Mouse (Mus musculus) heart, adult 2 months (tissue): ENCODE measurements around the gene Gm42715. TPM values are rescaled to one million over a fixed set of nuclear protein-coding genes. Genes with fewer than 3 reads are reported as not detected.
A peak's percentile ranks its signal among the peaks of the same experiment; 100 is the strongest.

Experiments
- DNase-seq, 2 experiments: peaks; one replicate each; pipeline ENCODE4 v3.0.0; 2021
- H3K27ac ChIP-seq: fragments of 200-600 bp; 2 replicates; pipeline ENCODE4 v1.8.1; 2022
- H3K27me3 ChIP-seq: fragments of 200-500 bp; 2 replicates; pipeline ENCODE4 v1.6.1; 2012; ENCODE audit warnings: mild to moderate bottlenecking, low read length, inconsistent platforms, mixed read lengths; ENCODE audit not compliant: control insufficient read depth, insufficient read depth
- H3K36me3 ChIP-seq: fragments of 200-500 bp; 2 replicates; pipeline ENCODE4 v1.6.1; 2012; ENCODE audit warnings: low read length, inconsistent platforms; ENCODE audit not compliant: control insufficient read depth, insufficient read depth
- H3K4me1 ChIP-seq: fragments of 200-500 bp; 2 replicates; pipeline ENCODE4 v1.6.1; 2011; ENCODE audit warnings: low read length; ENCODE audit not compliant: control insufficient read depth, insufficient read depth
- H3K4me3 ChIP-seq: fragments of 200-600 bp; 2 replicates; pipeline ENCODE4 v1.8.1; 2022
- H3K79me2 ChIP-seq: fragments of 200-500 bp; replicated peaks from 2 replicates; pipeline ENCODE4 v1.6.1; 2012; ENCODE audit warnings: mild to moderate bottlenecking, inconsistent platforms, low read length, moderate library complexity, mixed read lengths; ENCODE audit not compliant: control insufficient read depth, insufficient read depth
- H3K9ac ChIP-seq: fragments of 200-500 bp; 2 replicates; pipeline ENCODE4 v1.6.1; 2012; ENCODE audit warnings: low read depth, mild to moderate bottlenecking, control low read depth, inconsistent platforms, low read length, mixed read lengths
- CTCF ChIP-seq: fragments of 200-600 bp; IDR thresholded peaks from 2 replicates; pipeline ENCODE4 v1.8.1; 2022; ENCODE audit warnings: antibody characterized with exemption, mild to moderate bottlenecking, moderate library complexity
- EP300 ChIP-seq: fragments of 200-500 bp; IDR thresholded peaks from 2 replicates; pipeline ENCODE4 v1.6.1; 2011; ENCODE audit warnings: low read depth, low read length, control low read depth; ENCODE audit not compliant: insufficient read depth
- POLR2A ChIP-seq: fragments of 200-500 bp; IDR thresholded peaks from 2 replicates; pipeline ENCODE4 v1.6.1; 2011; ENCODE audit warnings: mild to moderate bottlenecking, low read depth, low read length, control low read depth; ENCODE audit not compliant: insufficient read depth
- WGBS: fragments of 180-500 bp; shearing (Covaris S2); methylation state at CpG from one replicate; pipeline ENCODE4 v1.1.7; 2018; 5-methylcytosine and 5-hydroxymethylcytosine counted together
- intact Hi-C: fragments of 180-260 bp; cut with DNase I; formaldehyde crosslinking; loops from one replicate; pipeline ENCODE4 v1.15.1; 2025
- polyA plus RNA-seq: library from polyadenylated mRNA; depleted of rRNA; stranded (reverse); fragments of >200 nt; gene quantifications from 2 replicates; pipeline ENCODE4 v1.2.3, GENCODE M21; 2012
- total RNA-seq, 2 experiments: library from RNA; stranded (reverse); gene quantifications; 2 replicates each; pipeline ENCODE4 v1.2.3; 2021

Gm42715 gene
- total and polyA plus RNA-seq, 3 experiments = 7.8 to 8.2 (median 7.9) TPM

DNA sequence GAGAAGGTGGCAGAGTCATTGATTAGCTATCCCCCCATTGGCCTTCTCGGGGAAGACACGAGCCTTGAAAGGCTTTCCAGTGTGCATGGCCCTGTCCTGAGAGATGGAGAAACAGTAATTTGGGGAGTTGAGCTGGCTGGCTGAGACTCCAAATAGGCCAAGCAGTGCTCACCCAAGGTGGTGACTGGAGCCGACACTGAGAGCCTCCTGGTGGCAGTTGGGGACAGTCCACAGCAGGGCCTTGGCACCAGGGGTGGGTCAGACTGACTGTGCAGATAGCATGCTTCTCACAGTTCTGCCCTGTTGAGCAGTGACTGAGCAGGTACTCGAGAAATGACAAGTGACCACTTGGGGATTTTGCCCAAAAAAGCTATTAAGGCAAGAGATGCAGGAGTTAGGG is 82.4 kb downstream of the Gm42715 start:
- 76% methylated on average over 4 of the region's 4 CpGs for WGBS
- Histone ChIP-seq H3K27me3 (no peaks in the 10 kb centered on the region), H3K4me1 (no peaks in the 10 kb centered on the region), H3K27ac (no peak overlapping the region), H3K4me3 (no peak overlapping the region), H3K79me2 (no peaks in the 10 kb centered on the region), H3K36me3 (no peaks in the 10 kb centered on the region), H3K9ac (no peak overlapping the region)
- peak; percentile 9; the same call in 1 of the 2 replicates for TF ChIP-seq CTCF
- no peak for TF ChIP-seq EP300
- TF ChIP-seq POLR2A = no peak
- intact Hi-C loops = loop anchor here (5.0 kb wide), 1 partner anchor 46 kb away; no protein-coding TSS in a partner anchor
- DNase-seq = no peak

DNA sequence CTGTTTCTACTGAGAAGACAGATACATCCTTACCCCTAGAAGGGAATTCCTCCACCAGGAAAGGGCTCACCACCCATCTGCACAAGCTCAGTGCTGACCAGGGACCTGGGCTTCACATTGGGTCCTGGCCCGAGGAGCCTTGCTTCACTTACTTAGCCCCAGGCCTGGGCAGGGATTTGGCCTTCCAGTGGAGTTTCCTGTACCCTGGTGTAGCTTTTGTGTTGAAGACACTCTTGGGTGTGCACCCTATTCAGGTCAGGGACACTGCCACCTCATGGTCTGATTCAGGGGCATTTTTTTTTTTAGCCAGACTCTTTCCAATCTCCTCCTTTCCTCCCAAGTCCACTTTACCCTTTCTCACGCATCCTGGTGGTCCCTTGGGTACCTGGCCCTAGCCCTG is 83.5 kb downstream of the Gm42715 start:
- TF ChIP-seq CTCF = no peak
- TF ChIP-seq POLR2A = no peak
- TF ChIP-seq EP300 = no peak
- 86% methylated on average over 2 of the region's 2 CpGs for WGBS
- Histone ChIP-seq H3K9ac (no peak overlapping the region), H3K4me3 (no peak overlapping the region), H3K27ac (no peak overlapping the region), H3K4me1 (no peaks in the 10 kb centered on the region), H3K79me2 (no peaks in the 10 kb centered on the region), H3K27me3 (no peaks in the 10 kb centered on the region), H3K36me3 (no peaks in the 10 kb centered on the region)
- intact Hi-C loops = loop anchor here (5.0 kb wide), 1 partner anchor 44 kb away; no protein-coding TSS in a partner anchor
- no peak for DNase-seq

DNA sequence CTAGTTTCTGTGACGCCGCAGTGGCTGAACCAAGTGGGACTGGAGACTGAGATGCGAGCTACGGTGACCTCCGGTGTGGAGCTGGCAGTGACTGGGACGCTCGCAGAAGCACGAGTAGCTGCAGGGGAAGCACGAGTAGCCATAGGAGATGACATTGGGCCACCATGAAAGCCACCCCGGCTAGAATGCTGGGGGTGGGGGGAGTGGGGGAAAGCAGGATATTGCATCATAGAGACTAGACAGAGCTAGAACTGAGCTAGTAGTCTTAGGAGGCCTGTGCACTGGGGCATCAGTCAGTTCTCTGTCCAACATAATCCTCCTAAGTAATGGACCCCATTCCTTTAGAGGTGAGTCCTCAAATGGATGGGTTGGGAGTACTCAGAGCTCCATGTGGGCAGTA is 84.9 kb downstream of the Gm42715 start:
- no peaks in the 10 kb centered on the region for H3K79me2 ChIP-seq
- no peak for TF ChIP-seq EP300
- 0 out of 2 replicates have a peak, but pooled peaks have one; percentile 4 for TF ChIP-seq POLR2A
- DNase-seq = no peak

DNA sequence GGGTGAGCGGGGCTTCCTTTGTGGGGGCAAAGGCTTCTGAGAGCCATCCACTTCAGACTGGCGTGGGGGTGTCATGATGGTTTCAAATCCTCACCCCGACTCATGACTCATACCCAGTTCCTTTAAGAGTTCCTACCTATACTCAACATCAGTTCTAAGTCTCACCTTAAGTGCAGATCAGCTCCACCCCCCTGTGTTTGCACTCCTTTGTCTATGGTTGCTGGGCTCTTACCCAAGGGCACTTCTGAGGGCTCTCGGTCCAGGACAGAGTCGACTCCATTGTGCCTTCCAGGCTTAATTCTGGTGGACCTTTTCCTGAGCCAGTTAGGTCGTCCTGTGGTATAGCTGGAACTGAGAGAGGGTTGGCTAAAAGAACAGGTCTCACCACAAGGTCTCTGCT is 87.8 kb downstream of the Gm42715 start:
- Histone ChIP-seq H3K36me3 (no peaks in the 10 kb centered on the region), H3K79me2 (no peaks in the 10 kb centered on the region), H3K27me3 (no peaks in the 10 kb centered on the region), H3K4me3 (no peak overlapping the region), H3K27ac (no peak overlapping the region), H3K9ac (no peak overlapping the region), H3K4me1 (no peaks in the 10 kb centered on the region)
- TF ChIP-seq CTCF = no peak
- no peak for TF ChIP-seq POLR2A
- TF ChIP-seq EP300 = no peak
- no peak for DNase-seq
- intact Hi-C loops = no loop called here
- WGBS = 74% methylated on average over 6 of the region's 6 CpGs

More for the DNA sequence above, 84.9 kb downstream of the Gm42715 start:
- intact Hi-C loops = loop anchor here (5.0 kb wide), 1 partner anchor 43 kb away; no protein-coding TSS in a partner anchor
- no peaks in the 10 kb centered on the region for H3K4me1 ChIP-seq
- no peak overlapping the region for H3K9ac ChIP-seq
- no peak overlapping the region for H3K27ac ChIP-seq
- no peak overlapping the region for H3K4me3 ChIP-seq
- H3K36me3 ChIP-seq = no peaks in the 10 kb centered on the region
- 81% methylated on average over 10 of the region's 10 CpGs for WGBS
- H3K27me3 ChIP-seq = no peaks in the 10 kb centered on the region

DNA sequence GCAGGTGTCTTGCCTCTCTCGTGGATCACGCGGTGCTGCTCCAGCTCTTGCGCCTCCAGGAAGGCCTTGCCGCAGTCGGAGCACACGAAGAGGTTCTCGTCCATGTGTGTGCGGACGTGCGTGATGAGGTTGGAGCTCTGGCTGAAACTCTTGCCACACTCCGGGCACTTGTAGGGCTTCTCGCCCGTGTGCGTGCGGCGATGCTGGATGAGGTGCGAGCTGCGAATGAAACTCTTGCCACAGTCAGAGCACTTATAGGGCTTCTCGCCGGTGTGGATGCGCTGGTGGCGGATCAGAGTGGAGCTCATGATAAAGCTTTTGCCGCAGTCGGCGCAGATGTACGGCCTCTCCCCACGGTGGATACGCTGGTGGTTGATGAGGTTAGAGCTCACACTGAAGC is 91.6 kb downstream of the Gm42715 start:
- WGBS = 98% methylated on average over 29 of the region's 29 CpGs
- Histone ChIP-seq H3K4me3 (no peak overlapping the region), H3K27ac (no peak overlapping the region), H3K27me3 (no peaks in the 10 kb centered on the region), H3K4me1 (peaks cover 5% of the 10 kb centered on the region), H3K9ac (no peak overlapping the region), H3K79me2 (no peaks in the 10 kb centered on the region), H3K36me3 (no peaks in the 10 kb centered on the region)
- intact Hi-C loops = loop anchor here (5.0 kb wide), 1 partner anchor 264 kb away; the partner anchor contains the start of gene Zfp768
- DNase-seq = no peak
- no peak for TF ChIP-seq POLR2A

DNA sequence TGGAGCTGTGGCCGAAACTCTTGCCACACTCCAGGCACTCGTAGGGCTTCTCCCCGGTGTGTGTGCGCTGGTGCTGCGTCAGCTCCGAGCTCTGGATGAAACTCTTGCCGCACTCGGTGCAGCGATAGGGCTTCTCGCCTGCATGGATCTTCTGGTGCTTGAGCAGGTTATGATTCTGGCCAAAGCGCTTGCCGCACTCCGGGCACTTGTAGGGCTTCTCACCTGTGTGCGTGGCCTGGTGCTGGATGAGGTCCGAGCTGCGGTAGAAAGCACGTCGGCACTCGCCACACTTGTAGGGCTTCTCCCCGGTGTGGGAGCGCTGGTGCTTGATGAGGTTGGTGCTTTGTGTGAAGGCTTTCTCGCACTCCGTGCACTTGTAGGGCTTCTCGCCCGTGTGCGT is 92.2 kb downstream of the Gm42715 start:
- no peaks in the 10 kb centered on the region for H3K36me3 ChIP-seq
- WGBS = 96% methylated on average over 26 of the region's 26 CpGs
- intact Hi-C loops = loop anchor here (5.0 kb wide), 1 partner anchor 264 kb away; the partner anchor contains the start of gene Zfp768

More for the DNA sequence above, 92.2 kb downstream of the Gm42715 start:
- H3K27me3 ChIP-seq = no peaks in the 10 kb centered on the region
- H3K79me2 ChIP-seq = no peaks in the 10 kb centered on the region
- no peak overlapping the region for H3K9ac ChIP-seq
- no peak for TF ChIP-seq POLR2A
- no peak for TF ChIP-seq EP300
- TF ChIP-seq CTCF = no peak
- no peak for DNase-seq
- no peak overlapping the region for H3K4me3 ChIP-seq
- H3K4me1 ChIP-seq = peaks cover 5% of the 10 kb centered on the region
- H3K27ac ChIP-seq = no peak overlapping the region
